Mouse (Mus musculus) MEL (cell line): ENCODE results near the gene Tbx21. TPM values are rescaled to one million over a fixed set of nuclear protein-coding genes. Genes with fewer than 3 reads are reported as not detected.

Experiments used
- DNase-seq: peaks from one replicate; pipeline ENCODE4 v3.0.0; 2011; ENCODE audit warnings: low read depth, low spot score
- H3K27ac ChIP-seq: 2 replicates; pipeline ENCODE4 v1.5.1; 2012; ENCODE audit warnings: low read depth, mild to moderate bottlenecking, control low read depth, low read length, moderate library complexity; ENCODE audit not compliant: control insufficient read depth
- H3K27me3 ChIP-seq, 2 experiments: fragments of 150-350 bp in 1 of 2; sonication (generic) in 1 of 2; 2 replicates each; pipeline ENCODE4 v1.6.1; 2012; ENCODE audit warnings: low read length in 2 of 2, mild to moderate bottlenecking in 2 of 2, improper control_type of control experiment in 1 of 2, moderate library complexity in 1 of 2; ENCODE audit not compliant: insufficient read depth in 2 of 2, control insufficient read depth in 1 of 2
- H3K36me3 ChIP-seq, 2 experiments: 2 replicates each; pipeline ENCODE4 v1.6.1; 2012 to 2014; ENCODE audit warnings: low read length in 2 of 2, improper control_type of control experiment in 1 of 2, inconsistent platforms in 1 of 2, mild to moderate bottlenecking in 1 of 2; ENCODE audit not compliant: insufficient read depth in 2 of 2, control insufficient read depth in 1 of 2
- H3K4me1 ChIP-seq, 2 experiments: fragments of 150-350 bp in 1 of 2; sonication (generic) in 1 of 2; 2 replicates each; pipeline ENCODE4 v1.6.1; 2012; ENCODE audit warnings: low read length in 2 of 2, improper control_type of control experiment in 1 of 2, mild to moderate bottlenecking in 1 of 2; ENCODE audit not compliant: insufficient read depth in 2 of 2, control insufficient read depth in 1 of 2
- H3K4me3 ChIP-seq, 2 experiments: fragments of 150-350 bp in 1 of 2; sonication (generic) in 1 of 2; 2 replicates each; pipeline ENCODE4 v1.5.1; 2012; ENCODE audit warnings: low read depth in 2 of 2, low read length in 2 of 2, mild to moderate bottlenecking in 2 of 2, moderate library complexity in 2 of 2, control low read depth in 1 of 2, improper control_type of control experiment in 1 of 2; ENCODE audit not compliant: control insufficient read depth in 1 of 2, insufficient read depth in 1 of 2
- H3K79me2 ChIP-seq: 2 replicates; pipeline ENCODE4 v1.6.1; 2012; ENCODE audit warnings: mild to moderate bottlenecking, low read length, moderate library complexity; ENCODE audit not compliant: control insufficient read depth, poor library complexity, insufficient read depth
- H3K9ac ChIP-seq: 2 replicates; pipeline ENCODE4 v1.6.1; 2012; ENCODE audit warnings: low read depth, mild to moderate bottlenecking, control low read depth, low read length, moderate library complexity; ENCODE audit not compliant: control insufficient read depth, poor library complexity, severe bottlenecking
- H3K9me3 ChIP-seq: fragments of 150-350 bp; sonication (generic); replicated peaks from 2 replicates; pipeline ENCODE4 v1.6.1; 2012; ENCODE audit warnings: mild to moderate bottlenecking, low read length, improper control_type of control experiment, moderate library complexity; ENCODE audit not compliant: insufficient read depth
- BHLHE40 ChIP-seq: IDR thresholded peaks from 2 replicates; pipeline ENCODE4 v1.6.1; 2012; ENCODE audit warnings: low read depth, mild to moderate bottlenecking, inconsistent platforms, low read length, improper control_type of control experiment, borderline replicate concordance
- CHD1 ChIP-seq: IDR thresholded peaks from 2 replicates; pipeline ENCODE4 v1.6.1; 2012; ENCODE audit warnings: low read depth, mild to moderate bottlenecking, inconsistent platforms, low read length, improper control_type of control experiment
- CHD2 ChIP-seq: IDR thresholded peaks from 2 replicates; pipeline ENCODE4 v1.6.1; 2011; ENCODE audit warnings: low read length, improper control_type of control experiment
- E2F4 ChIP-seq: IDR thresholded peaks from 2 replicates; pipeline ENCODE4 v1.6.1; 2011; ENCODE audit warnings: low read depth, low read length, improper control_type of control experiment, borderline replicate concordance
- ELF1 ChIP-seq: IDR thresholded peaks from 2 replicates; pipeline ENCODE4 v1.6.1; 2014; ENCODE audit warnings: low read depth, mild to moderate bottlenecking, inconsistent platforms, low read length, improper control_type of control experiment, moderate library complexity
- EP300 ChIP-seq, 2 experiments: IDR thresholded peaks; 2 replicates each; pipeline ENCODE4 v1.6.1; 2011; ENCODE audit warnings: improper control_type of control experiment in 2 of 2, low read length in 2 of 2, low read depth in 1 of 2, mild to moderate bottlenecking in 1 of 2
- ETS1 ChIP-seq: IDR thresholded peaks from 2 replicates; pipeline ENCODE4 v1.6.1; 2012; ENCODE audit warnings: low read depth, mild to moderate bottlenecking, inconsistent platforms, low read length, improper control_type of control experiment, moderate library complexity
- GATA1 ChIP-seq: IDR thresholded peaks from 2 replicates; pipeline ENCODE4 v1.6.1; 2011; ENCODE audit warnings: low read depth, low read length, improper control_type of control experiment
- JUND ChIP-seq: IDR thresholded peaks from 2 replicates; pipeline ENCODE4 v1.6.1; 2011; ENCODE audit warnings: low read depth, mild to moderate bottlenecking, improper control_type of control experiment, low read length
- KAT2A ChIP-seq: conservative IDR thresholded peaks from 2 replicates; pipeline ENCODE4 v1.6.1; 2012; ENCODE audit warnings: low read depth, low read length, improper control_type of control experiment, inconsistent platforms
- MAFK ChIP-seq: IDR thresholded peaks from 2 replicates; pipeline ENCODE4 v1.6.1; 2011; ENCODE audit warnings: low read depth, mild to moderate bottlenecking, low read length, improper control_type of control experiment, borderline replicate concordance
- MAX ChIP-seq: IDR thresholded peaks from 2 replicates; pipeline ENCODE4 v1.6.1; 2011; ENCODE audit warnings: low read length, improper control_type of control experiment
- NELFE ChIP-seq: IDR thresholded peaks from 2 replicates; pipeline ENCODE4 v1.6.1; 2011; ENCODE audit warnings: low read depth, low read length, improper control_type of control experiment
- POLR2A ChIP-seq, 2 experiments: IDR thresholded peaks; 2 replicates each; pipeline ENCODE4 v1.6.1; 2011 to 2012; ENCODE audit warnings: low read length in 2 of 2, mild to moderate bottlenecking in 2 of 2, control low read depth in 1 of 2, improper control_type of control experiment in 1 of 2, low read depth in 1 of 2, moderate library complexity in 1 of 2; ENCODE audit not compliant: control insufficient read depth in 1 of 2, insufficient read depth in 1 of 2, poor library complexity in 1 of 2
- POLR2AphosphoS2 ChIP-seq: IDR thresholded peaks from 2 replicates; pipeline ENCODE4 v1.6.1; 2011; ENCODE audit warnings: low read length, improper control_type of control experiment
- RAD21 ChIP-seq: IDR thresholded peaks from 2 replicates; pipeline ENCODE4 v1.6.1; 2011; ENCODE audit warnings: mild to moderate bottlenecking, low read depth, low read length, improper control_type of control experiment
- RCOR1 ChIP-seq: IDR thresholded peaks from 2 replicates; pipeline ENCODE4 v1.6.1; 2012; ENCODE audit warnings: low read depth, mild to moderate bottlenecking, inconsistent platforms, low read length, improper control_type of control experiment
- SIN3A ChIP-seq: IDR thresholded peaks from 2 replicates; pipeline ENCODE4 v1.6.1; 2012; ENCODE audit warnings: low read length, improper control_type of control experiment, inconsistent platforms
- SMC3 ChIP-seq: IDR thresholded peaks from 2 replicates; pipeline ENCODE4 v1.6.1; 2011; ENCODE audit warnings: low read depth, low read length, improper control_type of control experiment
- TAL1 ChIP-seq: IDR thresholded peaks from 2 replicates; pipeline ENCODE4 v1.6.1; 2012; ENCODE audit warnings: mild to moderate bottlenecking, inconsistent platforms, low read length, moderate library complexity, mixed read lengths
- TBP ChIP-seq: IDR thresholded peaks from 2 replicates; pipeline ENCODE4 v1.8.0; 2011; ENCODE audit warnings: low read depth, low read length, improper control_type of control experiment
- TCF12 ChIP-seq: IDR thresholded peaks from 2 replicates; pipeline ENCODE4 v1.6.1; 2014; ENCODE audit warnings: low read depth, mild to moderate bottlenecking, inconsistent platforms, low read length, improper control_type of control experiment, moderate library complexity
- UBTF ChIP-seq: IDR thresholded peaks from 2 replicates; pipeline ENCODE4 v1.6.1; 2012; ENCODE audit warnings: low read depth, mild to moderate bottlenecking, inconsistent platforms, low read length, improper control_type of control experiment, moderate library complexity, borderline replicate concordance; ENCODE audit not compliant: insufficient read depth
- USF2 ChIP-seq, 2 experiments: IDR thresholded peaks; 2 replicates each; pipeline ENCODE4 v1.6.1; 2011 to 2012; ENCODE audit warnings: improper control_type of control experiment in 2 of 2, low read length in 2 of 2, borderline replicate concordance in 1 of 2, inconsistent platforms in 1 of 2, low read depth in 1 of 2, mild to moderate bottlenecking in 1 of 2; ENCODE audit not compliant: insufficient read depth in 1 of 2
- ZC3H11A ChIP-seq: IDR thresholded peaks from 2 replicates; pipeline ENCODE4 v1.6.1; 2012; ENCODE audit warnings: low read depth, mild to moderate bottlenecking, inconsistent platforms, low read length, improper control_type of control experiment
- ZMIZ1 ChIP-seq: IDR thresholded peaks from 2 replicates; pipeline ENCODE4 v1.6.1; 2012; ENCODE audit warnings: low read depth, mild to moderate bottlenecking, inconsistent platforms, low read length, improper control_type of control experiment, moderate library complexity
- polyA plus RNA-seq, 2 experiments: library from polyadenylated mRNA; stranded (reverse) in 1 of 2; unstranded in 1 of 2; fragments of >175 nt in 1 of 2; fragments of >200 nt in 1 of 2; gene quantifications; 2 replicates each; pipeline versions ENCODE4 v1.2.1 to v1.2.4; 2012; ENCODE audit warnings: low replicate concordance in 2 of 2, low read depth in 1 of 2; ENCODE audit not compliant: insufficient read length in 2 of 2, insufficient read depth in 1 of 2, missing spikeins in 1 of 2
- total RNA-seq: library from RNA; depleted of rRNA; stranded (reverse); fragments of 300-350 nt; gene quantifications from 2 replicates; pipeline ENCODE4 v1.2.3, GENCODE M21; 2012

The Tbx21 gene
- total and polyA plus RNA-seq, 3 experiments, result not detected

GRCm38 (mm10) chr11:97103163-97104090 lies 11.7 kb downstream of the Tbx21 start:
- H3K36me3 ChIP-seq, result peaks cover 0 to 7% of the 10 kb centered on the region in 2 experiments; a peak in 2 of 4 replicates
- peaks cover 2 to 15% of the 10 kb centered on the region in 2 experiments; a peak in 3 of 4 replicates for H3K4me1 ChIP-seq
- H3K9me3 ChIP-seq, result no peaks in the 10 kb centered on the region
- no peak overlapping the region for H3K9ac ChIP-seq
- peaks cover 8 to 12% of the 10 kb centered on the region in 2 experiments for H3K27me3 ChIP-seq
- no peaks in the 10 kb centered on the region for H3K79me2 ChIP-seq
- H3K4me3 ChIP-seq, result peak overlapping the region in 1 of 2 experiments; percentile 12; a peak in 1 of 4 replicates
- no peak overlapping the region for H3K27ac ChIP-seq
- TF ChIP-seq RCOR1 (peak; percentile 96), TCF12 (peak; percentile 92), POLR2A (IDR thresholded peaks at IDR 0.05; ENCODE audit: control insufficient read depth in 1 of 2, insufficient read depth in 1 of 2, low read depth in 1 of 2, low read length in 2 of 2, poor library complexity in 1 of 2) (no peak), USF2 (IDR thresholded peaks at IDR 0.05; ENCODE audit: borderline replicate concordance in 1 of 2, insufficient read depth in 1 of 2, low read depth in 1 of 2, low read length in 2 of 2) (no peak), POLR2AphosphoS2 (no peak), TBP (peak; percentile 50; the same call in 1 of the 2 replicates), JUND (no peak), NELFE (no peak), ZC3H11A (no peak), RAD21 (no peak), CHD2 (no peak), SMC3 (peak; percentile 4; the same call in 1 of the 2 replicates), ELF1 (no peak), MAX (no peak), BHLHE40 (no peak), GATA1 (peak; percentile 84), UBTF (no peak), ZMIZ1 (no peak), CHD1 (no peak), TAL1 (peak; percentile 65), MAFK (no peak), ETS1 (peak; percentile 26; the same call in 1 of the 2 replicates), KAT2A (no peak), EP300 (IDR thresholded peaks at IDR 0.05; ENCODE audit: low read depth in 1 of 2, low read length in 2 of 2) (peak; percentile 49 to 70; a peak in 2 of 4 replicates), E2F4 (no peak), SIN3A (no peak)
- peak; percentile 69 for DNase-seq
